Mouse (Mus musculus): ENCODE results near the gene Pitpnm2.

DNA sequence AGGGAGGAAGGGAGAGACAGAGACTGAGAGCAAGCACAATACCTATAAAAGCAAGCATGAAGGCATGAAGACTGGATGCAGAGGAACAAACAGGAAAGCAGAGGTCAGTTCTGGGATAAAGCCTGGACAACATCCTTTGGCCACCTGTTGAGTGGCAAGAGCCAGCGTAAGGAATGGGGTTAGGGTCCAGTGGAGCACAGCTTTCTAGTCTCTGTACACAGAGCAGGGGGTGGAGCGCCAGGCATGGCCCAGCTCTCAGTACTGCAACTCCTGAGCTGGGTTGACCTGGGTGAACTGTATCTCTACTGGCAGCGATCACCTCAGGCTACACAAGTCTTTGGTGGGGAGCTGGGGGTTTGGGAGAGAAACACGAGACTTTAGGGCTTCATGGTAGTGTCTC lies 77.3 kb downstream of the Pitpnm2 start:
- TF ChIP-seq CTCF (IDR thresholded peaks at IDR 0.05; ENCODE audit: extremely low read depth, insufficient read depth, low read length) (no peak), POLR2A (IDR thresholded peaks at IDR 0.05; ENCODE audit: extremely low read depth, insufficient read depth, low read length) (no peak)

Data from cortical plate, adult 2 months (tissue).